Mouse (Mus musculus) ovary, postnatal 10 days (tissue): ENCODE measurements around the gene Gja8.

Experiments
- DNase-seq: peaks from one replicate; pipeline ENCODE4 v3.0.0; 2022; ENCODE audit warnings: low spot score

The Gja8 gene

GRCm38 (mm10) chr3:96879536-96879935 is 46.3 kb downstream of the Gja8 start:
- DNase-seq, result no peak

GRCm38 (mm10) chr3:96874808-96875571 is 50.8 kb downstream of the Gja8 start:
- no peak for DNase-seq

GRCm38 (mm10) chr3:96872501-96872900 is 53.3 kb downstream of the Gja8 start:
- no peak for DNase-seq

GRCm38 (mm10) chr3:96871070-96871469 is 54.8 kb downstream of the Gja8 start:
- DNase-seq, result no peak

- no peak for DNase-seq
These were observed 55.5 kb downstream of the Gja8 start for GRCm38 (mm10) chr3:96870270-96870669.

- no peak for DNase-seq
These were observed 56.7 kb downstream of the Gja8 start for GRCm38 (mm10) chr3:96869091-96869490.

- DNase-seq, result no peak
These were observed 57.3 kb downstream of the Gja8 start for GRCm38 (mm10) chr3:96868566-96868965.

- no peak for DNase-seq
These were observed 58.0 kb downstream of the Gja8 start for GRCm38 (mm10) chr3:96867863-96868262.
